ENCODE assay signal across 14 mouse cellular contexts in the genomic region with DNA sequence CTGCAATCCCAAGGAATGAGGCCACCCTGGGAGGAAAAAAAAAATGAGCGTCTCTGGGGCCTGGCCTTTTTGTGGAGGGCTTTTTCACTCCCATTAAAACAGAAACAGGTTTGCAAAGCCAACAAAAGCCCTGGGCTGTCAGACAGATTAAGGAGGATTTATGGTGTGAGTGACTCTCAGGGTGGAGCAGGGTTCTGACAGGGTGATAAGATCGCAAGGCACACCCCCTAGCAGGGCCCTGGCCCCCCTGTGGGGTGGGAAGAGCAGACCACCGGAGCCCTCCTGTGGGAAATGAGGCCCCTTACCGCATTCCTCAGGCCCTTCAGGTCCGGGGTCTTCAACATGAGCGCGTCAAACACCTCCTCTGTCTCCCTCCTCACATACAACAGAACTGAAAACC. TPM values are rescaled to one million over a fixed set of nuclear protein-coding genes. Genes with fewer than 3 reads are reported as not detected.
A peak's percentile ranks its signal among the peaks of the same experiment; 100 is the strongest.
DNase-seq lines count a peak whose midpoint lies in the region; ATAC-seq and TF ChIP-seq lines count a peak whose summit lies in the region.
"Had no signal": no experiment of that assay in that cellular context is flagged by ENCODE, and none has a peak within 500 bp of the region (broad histone marks: within the 10 kb centered on the region; RNA-seq: fewer than 3 reads in every experiment).

No protein-coding gene starts in this region.

- no peak for TF ChIP-seq EP300 in stomach, postnatal 0 days (optimal IDR thresholded peaks at IDR 0.05)

- no peaks in the 10 kb centered on the region for H3K36me3 ChIP-seq in heart, embryonic 14.5 days (ENCODE audit: control insufficient read depth, insufficient read depth, low read length)
- no peaks in the 10 kb centered on the region for H3K36me3 ChIP-seq in lung, embryonic 16.5 days (ENCODE audit: control insufficient read depth, insufficient read depth, low read length)
- no peaks in the 10 kb centered on the region for H3K36me3 ChIP-seq in embryonic facial prominence, embryonic 14.5 days (ENCODE audit: control insufficient read depth, insufficient read depth, low read length)
- no peaks in the 10 kb centered on the region for H3K36me3 ChIP-seq in stomach, postnatal 0 days (ENCODE audit: control insufficient read depth, insufficient read depth, low read length)
- H3K36me3 ChIP-seq: hindbrain, embryonic 15.5 days had no signal

- intact Hi-C loops in heart, postnatal 10 days (cut with DNase I) = no loop called here
- intact Hi-C loops in gastrocnemius, postnatal 14 days (cut with DNase I; ENCODE audit: low total_unique reads) = no loop called here

- H3K27ac ChIP-seq in heart, embryonic 14.5 days (replicated peaks in 1 of 2; ENCODE audit: control insufficient read depth in 1 of 2, insufficient read depth in 1 of 2, low read depth in 2 of 2, low read length in 2 of 2) = peak overlapping the region in 1 of 2 experiments; percentile 35; a peak in 2 of 4 replicates
- H3K27ac ChIP-seq in lung, embryonic 16.5 days (ENCODE audit: low read length) = peak overlapping the region; percentile 83
- no peak overlapping the region; the same call in 1 of the 2 replicates for H3K27ac ChIP-seq in embryonic facial prominence, embryonic 14.5 days (replicated peaks; ENCODE audit: low read depth, low read length)
- peak overlapping the region; percentile 63; the same call in 1 of the 2 replicates for H3K27ac ChIP-seq in stomach, postnatal 0 days (replicated peaks)
- H3K27ac ChIP-seq: hindbrain, embryonic 15.5 days had no signal

- 21% methylated on average over 7 of the region's 7 CpGs for WGBS in heart, embryonic 14.5 days
- 13% methylated on average over 7 of the region's 7 CpGs for WGBS in lung, embryonic 16.5 days
- 20% methylated on average over 7 of the region's 7 CpGs for WGBS in embryonic facial prominence, embryonic 14.5 days
- 26% methylated on average over 7 of the region's 7 CpGs for WGBS in stomach, postnatal 0 days

- H3K4me1 ChIP-seq in heart, embryonic 14.5 days (ENCODE audit: control insufficient read depth in 2 of 2, insufficient read depth in 2 of 2, low read length in 2 of 2) = peaks cover 54 to 69% of the 10 kb centered on the region in 2 experiments
- H3K4me1 ChIP-seq in lung, embryonic 16.5 days (replicated peaks; ENCODE audit: control insufficient read depth, insufficient read depth, low read length) = peaks cover 43% of the 10 kb centered on the region
- H3K4me1 ChIP-seq in embryonic facial prominence, embryonic 14.5 days (ENCODE audit: control insufficient read depth, insufficient read depth, low read length) = peaks cover 46% of the 10 kb centered on the region
- H3K4me1 ChIP-seq in stomach, postnatal 0 days (replicated peaks; ENCODE audit: control insufficient read depth, insufficient read depth) = peaks cover 12% of the 10 kb centered on the region

- H3K27me3 ChIP-seq in heart, embryonic 14.5 days (ENCODE audit: control insufficient read depth, insufficient read depth, low read length) = no peaks in the 10 kb centered on the region
- no peaks in the 10 kb centered on the region for H3K27me3 ChIP-seq in lung, embryonic 16.5 days (ENCODE audit: control insufficient read depth, insufficient read depth, low read depth, low read length)
- H3K27me3 ChIP-seq in embryonic facial prominence, embryonic 14.5 days (replicated peaks; ENCODE audit: control insufficient read depth, insufficient read depth, low read length) = no peaks in the 10 kb centered on the region
- H3K27me3 ChIP-seq in stomach, postnatal 0 days (ENCODE audit: control insufficient read depth, insufficient read depth, low read length) = no peaks in the 10 kb centered on the region
- H3K27me3 ChIP-seq: hindbrain, embryonic 15.5 days had no signal

- no peaks in the 10 kb centered on the region for H3K9me3 ChIP-seq in heart, embryonic 14.5 days (ENCODE audit: control insufficient read depth, low read length)
- no peaks in the 10 kb centered on the region for H3K9me3 ChIP-seq in lung, embryonic 16.5 days (ENCODE audit: control insufficient read depth, low read length)
- H3K9me3 ChIP-seq in embryonic facial prominence, embryonic 14.5 days (ENCODE audit: control insufficient read depth, low read length) = no peaks in the 10 kb centered on the region
- no peaks in the 10 kb centered on the region for H3K9me3 ChIP-seq in stomach, postnatal 0 days (ENCODE audit: control insufficient read depth, low read length)
- H3K9me3 ChIP-seq: hindbrain, embryonic 15.5 days had no signal

- no peak overlapping the region for H3K4me3 ChIP-seq in heart, embryonic 14.5 days (ENCODE audit: control insufficient read depth in 1 of 2, insufficient read depth in 1 of 2, low read depth in 1 of 2, low read length in 2 of 2)
- H3K4me3 ChIP-seq in lung, embryonic 16.5 days (ENCODE audit: low read length) = no peak overlapping the region
- H3K4me3 ChIP-seq in embryonic facial prominence, embryonic 14.5 days (ENCODE audit: low read depth, low read length) = no peak overlapping the region
- no peak overlapping the region for H3K4me3 ChIP-seq in stomach, postnatal 0 days (ENCODE audit: low read depth, low read length)
- H3K4me3 ChIP-seq: hindbrain, embryonic 15.5 days had no signal

- 0 out of 2 replicates have a peak overlapping the region, but pooled peaks have one; percentile 42 for H3K9ac ChIP-seq in heart, embryonic 14.5 days (ENCODE audit: low read length)
- no peak overlapping the region for H3K9ac ChIP-seq in lung, embryonic 16.5 days (ENCODE audit: low read length)
- no peak overlapping the region; the same call in 1 of the 2 replicates for H3K9ac ChIP-seq in embryonic facial prominence, embryonic 14.5 days (ENCODE audit: low read depth, low read length)
- H3K9ac ChIP-seq in stomach, postnatal 0 days (ENCODE audit: low read length) = no peak overlapping the region
- H3K9ac ChIP-seq: hindbrain, embryonic 15.5 days had no signal

- TF ChIP-seq CTCF in stomach, postnatal 0 days (IDR thresholded peaks at IDR 0.05; ENCODE audit: low read depth) = no peak

- no peak for ATAC-seq in heart, embryonic 14.5 days (ENCODE audit: insufficient number of reproducible peaks, insufficient read depth, low FRiP score, low read depth)
- 0 out of 2 replicates have a peak, but pooled peaks have one; percentile 6 for ATAC-seq in lung, embryonic 16.5 days (ENCODE audit: low read depth)
- peak; percentile 31; the same call in 1 of the 2 replicates for ATAC-seq in embryonic facial prominence, embryonic 14.5 days (ENCODE audit: low read depth)
- ATAC-seq in stomach, postnatal 0 days (ENCODE audit: low FRiP score, low TSS enrichment) = 0 out of 2 replicates have a peak, but pooled peaks have one; percentile 21
- ATAC-seq: CD4-positive, CD25-positive, alpha-beta regulatory T cell, adult 4 months; lung, postnatal 0 days had no signal

- no peak overlapping the region for H3K4me2 ChIP-seq in heart, embryonic 14.5 days (ENCODE audit: low read length)
- H3K4me2 ChIP-seq in lung, embryonic 16.5 days (ENCODE audit: low read depth, low read length) = no peak overlapping the region
- no peak overlapping the region for H3K4me2 ChIP-seq in embryonic facial prominence, embryonic 14.5 days (ENCODE audit: low read depth, low read length)
- H3K4me2 ChIP-seq in stomach, postnatal 0 days (replicated peaks; ENCODE audit: low read depth) = no peak overlapping the region
- H3K4me2 ChIP-seq: hindbrain, embryonic 15.5 days had no signal

- no peak for DNase-seq in heart, postnatal 10 days
- DNase-seq in lung, postnatal 36 days = no peak
- DNase-seq in embryonic facial prominence, embryonic 14.5 days (ENCODE audit: low spot score) = peak; percentile 47
- DNase-seq in stomach, postnatal 0 days (ENCODE audit: low spot score) = no peak
- no peak for DNase-seq in gastrocnemius, postnatal 14 days
- DNase-seq in gastrocnemius, postnatal 25 days = no peak
- DNase-seq: cerebellum, adult 11-12 months; thymus, adult 2 months had no signal

RNA-seq across cellular contexts. Expression of a gene that starts 25.3 kb away (rescaled TPM):
- 5.1 and 5.8 TPM in 2 replicates for polyA plus RNA-seq in heart, embryonic 14.5 days (2014; fragmentation: Nextera tagmentation; extraction: Ambion mirVana)
- under 1 TPM; 0.27 to 0.43 TPM for total RNA-seq in heart, postnatal 10 days (2021)
- 3.8 and 4.7 TPM in 2 replicates for polyA plus RNA-seq in lung, embryonic 16.5 days (2015; fragmentation: Nextera tagmentation; extraction: Ambion mirVana)
- 13.3 and 21.3 TPM in 2 replicates for polyA plus RNA-seq in embryonic facial prominence, embryonic 14.5 days (2014; fragmentation: Nextera tagmentation; extraction: Ambion mirVana)
- polyA plus RNA-seq in stomach, postnatal 0 days (2015; fragmentation: Nextera tagmentation; extraction: Ambion mirVana) = 52.5 and 53.3 TPM in 2 replicates
- under 1 TPM; 0.16 to 0.29 TPM for total RNA-seq in gastrocnemius, postnatal 14 days (2021)
- under 1 TPM in 1 of 2 experiments, not detected in 1; 0.10 TPM for total RNA-seq in gastrocnemius, postnatal 25 days (2021)
- total RNA-seq: adrenal gland, postnatal 36 days had no signal
- polyA plus RNA-seq: CD4-positive, CD25-positive, alpha-beta regulatory T cell, adult 4 months had no signal

RNA-seq across cellular contexts. Expression of a gene that starts 53.3 kb away (rescaled TPM):
- polyA plus RNA-seq in heart, embryonic 14.5 days (2014; fragmentation: Nextera tagmentation; extraction: Ambion mirVana) = 4.0 and 4.5 TPM in 2 replicates
- total RNA-seq in heart, postnatal 10 days (2021) = 10 to 100 TPM; 25.3 to 28.0 TPM
- 4.8 and 6.0 TPM in 2 replicates for polyA plus RNA-seq in lung, embryonic 16.5 days (2015; fragmentation: Nextera tagmentation; extraction: Ambion mirVana)
- 2.9 and 3.0 TPM in 2 replicates for polyA plus RNA-seq in embryonic facial prominence, embryonic 14.5 days (2014; fragmentation: Nextera tagmentation; extraction: Ambion mirVana)
- polyA plus RNA-seq in stomach, postnatal 0 days (2015; fragmentation: Nextera tagmentation; extraction: Ambion mirVana) = 3.8 and 5.3 TPM in 2 replicates
- total RNA-seq in gastrocnemius, postnatal 14 days (2021) = 10 to 100 TPM in 1 of 2 experiments, 1 to 10 TPM in 1; 7.4 to 11.0 TPM
- total RNA-seq in gastrocnemius, postnatal 25 days (2021) = 10 to 100 TPM; 11.0 to 13.6 TPM

RNA-seq across cellular contexts. Expression of a gene that starts 53.5 kb away (rescaled TPM):
- 0.15 and 0.70 TPM in 2 replicates for polyA plus RNA-seq in heart, embryonic 14.5 days (2014; fragmentation: Nextera tagmentation; extraction: Ambion mirVana)
- total RNA-seq in heart, postnatal 10 days (2021) = not detected
- 0.77 and 1.4 TPM in 2 replicates for polyA plus RNA-seq in lung, embryonic 16.5 days (2015; fragmentation: Nextera tagmentation; extraction: Ambion mirVana)
- polyA plus RNA-seq in embryonic facial prominence, embryonic 14.5 days (2014; fragmentation: Nextera tagmentation; extraction: Ambion mirVana) = 0.65 TPM in 1 of 2 replicates, not detected in the other
- 0.16 and 0.18 TPM in 2 replicates for polyA plus RNA-seq in stomach, postnatal 0 days (2015; fragmentation: Nextera tagmentation; extraction: Ambion mirVana)
- total RNA-seq in gastrocnemius, postnatal 14 days (2021) = under 1 TPM in 1 of 2 experiments, not detected in 1; 0.22 TPM
- total RNA-seq in gastrocnemius, postnatal 25 days (2021) = under 1 TPM in 1 of 2 experiments, not detected in 1; 0.67 TPM
- polyA plus RNA-seq: CD4-positive, CD25-positive, alpha-beta regulatory T cell, adult 4 months had no signal
